Mouse (Mus musculus) embryonic facial prominence, embryonic 14.5 days (tissue): ENCODE measurements around the gene Olfr560. TPM values are rescaled to one million over a fixed set of nuclear protein-coding genes. Genes with fewer than 3 reads are reported as not detected.

Experiments used
- ATAC-seq: fragments of 200-750 bp; cut with Nextera tagmentation; 2 replicates; pipeline ENCODE4 v1.8.0; 2017; ENCODE audit warnings: low read depth, moderate number of reproducible peaks, moderate TSS enrichment
- DNase-seq: peaks from one replicate; pipeline ENCODE4 v3.0.0-alpha.2; 2015; ENCODE audit warnings: low spot score
- H3K27ac ChIP-seq: fragments of 300-500 bp; sonication (generic); replicated peaks from 2 replicates; pipeline ENCODE4 v1.5.1; 2014; ENCODE audit warnings: low read depth, mild to moderate bottlenecking, low read length, moderate library complexity
- H3K27me3 ChIP-seq: fragments of 300-500 bp; sonication (generic); replicated peaks from 2 replicates; pipeline ENCODE4 v1.6.1; 2014; ENCODE audit warnings: low read length; ENCODE audit not compliant: control insufficient read depth, insufficient read depth
- H3K36me3 ChIP-seq: fragments of 300-500 bp; sonication (generic); 2 replicates; pipeline ENCODE4 v1.6.1; 2014; ENCODE audit warnings: low read length, mixed read lengths; ENCODE audit not compliant: control insufficient read depth, insufficient read depth
- H3K4me1 ChIP-seq: fragments of 300-500 bp; sonication (generic); 2 replicates; pipeline ENCODE4 v1.6.1; 2014; ENCODE audit warnings: antibody characterized with exemption, low read length; ENCODE audit not compliant: control insufficient read depth, insufficient read depth
- H3K4me2 ChIP-seq: fragments of 300-500 bp; sonication (generic); 2 replicates; pipeline ENCODE4 v1.6.1; 2014; ENCODE audit warnings: low read depth, mild to moderate bottlenecking, low read length, moderate library complexity, mixed read lengths
- H3K4me3 ChIP-seq: fragments of 300-500 bp; sonication (generic); 2 replicates; pipeline ENCODE4 v1.5.1; 2014; ENCODE audit warnings: low read depth, mild to moderate bottlenecking, low read length
- H3K9ac ChIP-seq: fragments of 300-500 bp; sonication (generic); 2 replicates; pipeline ENCODE4 v1.6.1; 2014; ENCODE audit warnings: low read depth, mild to moderate bottlenecking, low read length, moderate library complexity, mixed read lengths
- H3K9me3 ChIP-seq: fragments of 300-500 bp; sonication (generic); 2 replicates; pipeline ENCODE4 v1.6.1; 2016; ENCODE audit warnings: low read length; ENCODE audit not compliant: control insufficient read depth
- WGBS: fragments of 180-500 bp; shearing (Covaris S2); extraction: QIAGEN DNeasy Blood & Tissue Kit; methylation state at CpG from one replicate; pipeline ENCODE4 v1.1.7; 2014; 5-methylcytosine and 5-hydroxymethylcytosine counted together
- polyA plus RNA-seq: library from polyadenylated mRNA; unstranded; fragments of >200 nt; fragmentation: Nextera tagmentation; extraction: Ambion mirVana; gene quantifications from 2 replicates; pipeline ENCODE4 v1.2.1, GENCODE M21; 2014

Gene Olfr560
- polyA plus RNA-seq = not detected in 2 replicates

GRCm38 (mm10) chr7:102759266-102759665 lies at the start of gene Olfr560, which contains the start of gene Olfr78:
Olfr560 (minus strand) TSS chr7:102759366.
Olfr78 (minus strand) TSS chr7:102759471.
- ATAC-seq (no peak), DNase-seq (no peak)
- H3K36me3 ChIP-seq = no peaks in the 10 kb centered on the region
- 60% methylated on average over 4 of the region's 4 CpGs for WGBS
- no peak within 1 kb of the TSS for H3K4me2 ChIP-seq
- no peaks in the 10 kb centered on the region for H3K27me3 ChIP-seq
- no peaks in the 10 kb centered on the region for H3K9me3 ChIP-seq
- H3K9ac ChIP-seq = no peak within 1 kb of the TSS
- H3K4me3 ChIP-seq = no peak within 1 kb of the TSS
- no peak within 1 kb of the TSS for H3K27ac ChIP-seq
- no peaks in the 10 kb centered on the region for H3K4me1 ChIP-seq

- DNase-seq (no peak), ATAC-seq (no peak)
Observed at GRCm38 (mm10) chr7:102803180-102803579, 44.0 kb upstream of the Olfr560 start, which contains the start of gene Olfr564. Olfr564 (plus strand) TSS chr7:102803480.

GRCm38 (mm10) chr7:102770921-102771320 lies 11.8 kb upstream of the Olfr560 start, which contains the start of gene Olfr561:
Olfr561 (plus strand) TSS chr7:102771221.
- Histone ChIP-seq H3K4me2 (no peak within 1 kb of the TSS), H3K9me3 (no peaks in the 10 kb centered on the region), H3K36me3 (no peaks in the 10 kb centered on the region), H3K4me1 (no peaks in the 10 kb centered on the region), H3K9ac (no peak within 1 kb of the TSS), H3K4me3 (no peak within 1 kb of the TSS), H3K27ac (no peak within 1 kb of the TSS), H3K27me3 (no peaks in the 10 kb centered on the region)
- ATAC-seq (no peak), DNase-seq (no peak)
- 54% methylated on average over 2 of the region's 2 CpGs for WGBS

More at GRCm38 (mm10) chr7:102803180-102803579, 44.0 kb upstream of the Olfr560 start, which contains the start of gene Olfr564:
- no peak within 1 kb of the TSS for H3K4me2 ChIP-seq
- no peaks in the 10 kb centered on the region for H3K9me3 ChIP-seq
- no peak within 1 kb of the TSS for H3K27ac ChIP-seq
- H3K4me3 ChIP-seq = no peak within 1 kb of the TSS
- H3K9ac ChIP-seq = no peak within 1 kb of the TSS
- no peaks in the 10 kb centered on the region for H3K27me3 ChIP-seq
- H3K36me3 ChIP-seq = no peaks in the 10 kb centered on the region
- no peaks in the 10 kb centered on the region for H3K4me1 ChIP-seq

GRCm38 (mm10) chr7:102752086-102752485 lies 7.1 kb downstream of the Olfr560 start:
- 13% methylated on average over 1 of the region's 1 CpGs for WGBS
- Histone ChIP-seq H3K27me3 (no peaks in the 10 kb centered on the region), H3K4me2 (no peak overlapping the region), H3K36me3 (no peaks in the 10 kb centered on the region), H3K9ac (no peak overlapping the region), H3K4me3 (no peak overlapping the region), H3K9me3 (no peaks in the 10 kb centered on the region), H3K4me1 (no peaks in the 10 kb centered on the region), H3K27ac (no peak overlapping the region)
- DNase-seq = no peak
- no peak for ATAC-seq

- Histone ChIP-seq H3K4me2 (no peak overlapping the region), H3K27ac (no peak overlapping the region), H3K9ac (no peak overlapping the region), H3K9me3 (no peaks in the 10 kb centered on the region), H3K4me1 (no peaks in the 10 kb centered on the region), H3K4me3 (no peak overlapping the region), H3K27me3 (no peaks in the 10 kb centered on the region), H3K36me3 (no peaks in the 10 kb centered on the region)
- ATAC-seq (no peak), DNase-seq (peak; percentile 3)
- 47% methylated on average over 2 of the region's 2 CpGs for WGBS
Observed at GRCm38 (mm10) chr7:102737705-102738104, 21.5 kb downstream of the Olfr560 start.

- no peak for ATAC-seq
- H3K27ac ChIP-seq = no peak overlapping the region
- no peaks in the 10 kb centered on the region for H3K27me3 ChIP-seq
- WGBS = 42% methylated on average over 1 of the region's 1 CpGs
- H3K9ac ChIP-seq = no peak overlapping the region
- H3K4me2 ChIP-seq = no peak overlapping the region
- no peaks in the 10 kb centered on the region for H3K4me1 ChIP-seq
- H3K36me3 ChIP-seq = no peaks in the 10 kb centered on the region
- no peak for DNase-seq
- no peak overlapping the region for H3K4me3 ChIP-seq
- H3K9me3 ChIP-seq = no peaks in the 10 kb centered on the region
Observed at GRCm38 (mm10) chr7:102733793-102734192, 25.4 kb downstream of the Olfr560 start.

- Histone ChIP-seq H3K27ac (no peak within 1 kb of the TSS), H3K4me2 (no peak within 1 kb of the TSS), H3K36me3 (no peaks in the 10 kb centered on the region), H3K27me3 (no peaks in the 10 kb centered on the region), H3K4me1 (no peaks in the 10 kb centered on the region), H3K9me3 (no peaks in the 10 kb centered on the region), H3K4me3 (no peak within 1 kb of the TSS), H3K9ac (no peak within 1 kb of the TSS)
- no peak for DNase-seq
- ATAC-seq = no peak
Observed at GRCm38 (mm10) chr7:102727391-102727790, 31.8 kb downstream of the Olfr560 start, which contains the start of gene Olfr559. Olfr559 (minus strand) TSS chr7:102727491.

GRCm38 (mm10) chr7:102718970-102719369 lies 40.2 kb downstream of the Olfr560 start, which contains the start of gene Olfr33:
Olfr33 (minus strand) TSS chr7:102719070.
- H3K27ac ChIP-seq = no peak within 1 kb of the TSS
- H3K4me2 ChIP-seq = no peak within 1 kb of the TSS
- no peak for DNase-seq
- no peaks in the 10 kb centered on the region for H3K9me3 ChIP-seq
- H3K36me3 ChIP-seq = no peaks in the 10 kb centered on the region
- H3K27me3 ChIP-seq = no peaks in the 10 kb centered on the region
- 23% methylated on average over 1 of the region's 1 CpGs for WGBS
- no peak for ATAC-seq
- H3K4me1 ChIP-seq = no peaks in the 10 kb centered on the region
- no peak within 1 kb of the TSS for H3K4me3 ChIP-seq
- H3K9ac ChIP-seq = no peak within 1 kb of the TSS

- Histone ChIP-seq H3K4me2 (no peak within 1 kb of the TSS), H3K9me3 (no peaks in the 10 kb centered on the region), H3K27ac (no peak within 1 kb of the TSS), H3K27me3 (no peaks in the 10 kb centered on the region), H3K4me1 (no peaks in the 10 kb centered on the region), H3K9ac (no peak within 1 kb of the TSS), H3K36me3 (no peaks in the 10 kb centered on the region), H3K4me3 (no peak within 1 kb of the TSS)
- ATAC-seq (no peak), DNase-seq (no peak)
Observed at GRCm38 (mm10) chr7:102701915-102702314, 57.3 kb downstream of the Olfr560 start, which contains the start of gene Olfr558. Olfr558 (plus strand) TSS chr7:102702215.
